Mouse (Mus musculus): ENCODE measurements at regions not wholly inside any gene's neighbourhood (a gene's known extent, or its start where the extent isn't known, plus 50 kb on each side); places are given as distances from the start of the nearest gene placed in this dataset. TPM values are rescaled to one million over a fixed set of nuclear protein-coding genes. Genes with fewer than 3 reads are reported as not detected.

Small RNAs in the stretch of these regions (microRNA-seq; reads per million reads assigned to microRNA genes)
- not detected for gene Gm26472 (ENCODE audit: borderline number of aligned reads)
